Mouse (Mus musculus) lung, embryonic 14.5 days (tissue): ENCODE data around the gene Gm12184. TPM values are rescaled to one million over a fixed set of nuclear protein-coding genes. Genes with fewer than 3 reads are reported as not detected.

ENCODE experiments used
- ATAC-seq: fragments of 200-750 bp; cut with Nextera tagmentation; 2 replicates; pipeline ENCODE4 v1.8.0; 2017; ENCODE audit warnings: mild to moderate bottlenecking, moderate TSS enrichment, moderate library complexity; ENCODE audit not compliant: insufficient read depth
- DNase-seq: peaks from one replicate; pipeline ENCODE4 v3.0.0-alpha.2; 2015
- H3K27ac ChIP-seq: fragments of 300-500 bp; sonication (generic); 2 replicates; pipeline ENCODE4 v1.5.1; 2014; ENCODE audit warnings: low read depth, mild to moderate bottlenecking, moderate library complexity
- H3K27me3 ChIP-seq: fragments of 300-500 bp; sonication (generic); 2 replicates; pipeline ENCODE4 v1.6.1; 2014; ENCODE audit warnings: low read length, control low read depth; ENCODE audit not compliant: insufficient read depth
- H3K36me3 ChIP-seq: fragments of 300-500 bp; sonication (generic); 2 replicates; pipeline ENCODE4 v1.6.1; 2014; ENCODE audit warnings: control low read depth; ENCODE audit not compliant: insufficient read depth
- H3K4me1 ChIP-seq: fragments of 300-500 bp; sonication (generic); 2 replicates; pipeline ENCODE4 v1.6.1; 2014; ENCODE audit warnings: antibody characterized with exemption, control low read depth; ENCODE audit not compliant: insufficient read depth
- H3K4me2 ChIP-seq: fragments of 300-500 bp; sonication (generic); 2 replicates; pipeline ENCODE4 v1.6.1; 2014; ENCODE audit warnings: mild to moderate bottlenecking
- H3K4me3 ChIP-seq: fragments of 300-500 bp; sonication (generic); 2 replicates; pipeline ENCODE4 v1.5.1; 2014; ENCODE audit warnings: low read depth, low read length
- H3K9ac ChIP-seq: fragments of 300-500 bp; sonication (generic); 2 replicates; pipeline ENCODE4 v1.6.1; 2014
- H3K9me3 ChIP-seq: fragments of 300-500 bp; sonication (generic); 2 replicates; pipeline ENCODE4 v1.6.1; 2016; ENCODE audit warnings: low read depth, low read length, control low read depth
- CTCF ChIP-seq: IDR thresholded peaks from 2 replicates; pipeline ENCODE4 v1.5.1; 2016; ENCODE audit warnings: antibody characterized with exemption, low read depth
- WGBS: fragments of 180-500 bp; shearing (Covaris S2); extraction: QIAGEN DNeasy Blood & Tissue Kit; methylation state at CpG from one replicate; pipeline ENCODE4 v1.1.7; 2014; 5-methylcytosine and 5-hydroxymethylcytosine counted together
- polyA plus RNA-seq: library from polyadenylated mRNA; unstranded; fragments of >200 nt; fragmentation: Nextera tagmentation; extraction: Ambion mirVana; gene quantifications from 2 replicates; pipeline ENCODE4 v1.2.1, GENCODE M21; 2014

Gene Gm12184
- polyA plus RNA-seq, 1 experiment from 2014 or later, result 11.8 TPM

DNA sequence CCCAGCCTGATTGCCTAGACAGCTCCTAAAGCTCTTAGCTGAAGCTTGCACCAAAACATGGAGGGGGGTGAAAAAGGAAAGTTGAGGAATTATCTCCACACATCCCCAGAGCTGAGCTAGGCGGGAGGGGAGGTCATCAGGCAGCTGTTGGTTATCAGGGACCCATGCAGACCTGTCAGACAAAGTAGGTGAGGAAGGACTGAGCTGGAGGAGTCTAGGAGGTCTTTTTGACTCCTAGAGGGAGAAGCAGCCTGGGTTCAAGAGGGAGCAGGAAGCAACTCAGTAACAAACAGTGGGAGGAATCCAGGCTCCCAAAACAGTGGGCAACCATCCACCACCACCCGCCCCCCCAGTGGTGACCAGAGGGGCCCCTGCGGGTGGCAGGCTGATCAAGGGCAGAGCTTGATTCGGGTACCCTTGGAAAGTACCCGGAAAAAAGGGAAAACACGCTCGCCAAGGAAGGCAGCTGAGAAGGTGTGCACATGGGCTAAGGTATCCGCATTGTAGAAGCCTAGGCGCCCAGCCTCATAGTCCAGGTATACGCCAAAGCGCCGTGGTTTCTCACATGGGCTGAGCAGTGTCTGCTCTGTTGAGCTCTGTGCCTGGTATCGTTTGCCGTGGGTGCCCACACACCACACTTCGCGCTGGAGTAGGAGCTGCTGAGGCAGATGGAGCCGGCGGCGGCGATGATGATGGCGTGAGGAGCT lies 19.4 kb downstream of the Gm12184 start:
- TF ChIP-seq CTCF, result no peak
- WGBS, result 58% methylated on average over 21 of the region's 21 CpGs
- Histone ChIP-seq H3K9ac (no peak overlapping the region), H3K4me3 (no peak overlapping the region), H3K27ac (no peak overlapping the region), H3K36me3 (peaks cover 100% of the 10 kb centered on the region), H3K4me2 (no peak overlapping the region), H3K4me1 (0 out of 2 replicates have a peak, but pooled peaks cover 4% of the 10 kb centered on the region), H3K9me3 (no peaks in the 10 kb centered on the region), H3K27me3 (no peaks in the 10 kb centered on the region)
- ATAC-seq (peak; percentile 47), DNase-seq (peak; percentile 49)

DNA sequence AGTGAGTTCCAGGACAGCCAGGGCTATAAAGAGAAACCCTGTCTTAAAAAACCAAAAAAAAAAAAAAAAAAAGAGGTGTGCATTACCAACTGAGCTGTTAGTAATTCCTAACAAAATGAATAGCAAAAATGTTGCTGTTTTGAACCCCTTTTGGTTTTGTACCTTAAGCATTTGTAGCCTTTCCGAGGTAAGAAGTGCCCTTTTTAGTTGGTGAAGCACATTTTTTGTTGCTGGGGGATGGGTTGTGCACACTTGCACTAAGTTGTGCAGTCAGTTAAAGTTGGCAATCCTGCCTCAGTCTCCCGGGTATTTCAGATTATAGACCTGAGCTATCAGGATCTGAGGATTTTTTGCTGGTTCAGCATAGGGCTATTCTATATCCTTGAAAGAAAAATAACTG lies 21.5 kb downstream of the Gm12184 start:
- Histone ChIP-seq H3K9ac (no peak overlapping the region), H3K4me2 (no peak overlapping the region), H3K9me3 (no peaks in the 10 kb centered on the region), H3K4me3 (no peak overlapping the region), H3K27me3 (no peaks in the 10 kb centered on the region), H3K36me3 (peaks cover 89% of the 10 kb centered on the region), H3K4me1 (0 out of 2 replicates have a peak, but pooled peaks cover 5% of the 10 kb centered on the region), H3K27ac (no peak overlapping the region)
- ATAC-seq (no peak), DNase-seq (no peak)
- 83% methylated on average over 2 of the region's 2 CpGs for WGBS
- TF ChIP-seq CTCF, result no peak

GRCm38 (mm10) chr11:48803988-48804387 lies 22.5 kb downstream of the Gm12184 start:
- no peak for ATAC-seq
- Histone ChIP-seq H3K27me3 (no peaks in the 10 kb centered on the region), H3K27ac (no peak overlapping the region), H3K9ac (no peak overlapping the region), H3K4me2 (no peak overlapping the region), H3K4me1 (0 out of 2 replicates have a peak, but pooled peaks cover 5% of the 10 kb centered on the region), H3K4me3 (no peak overlapping the region), H3K9me3 (no peaks in the 10 kb centered on the region), H3K36me3 (peaks cover 80% of the 10 kb centered on the region)
- no peak for DNase-seq
- WGBS, result 97% methylated on average over 2 of the region's 2 CpGs
- TF ChIP-seq CTCF, result no peak

GRCm38 (mm10) chr11:48801831-48802772 lies 24.4 kb downstream of the Gm12184 start:
- H3K27ac ChIP-seq, result no peak overlapping the region

DNA sequence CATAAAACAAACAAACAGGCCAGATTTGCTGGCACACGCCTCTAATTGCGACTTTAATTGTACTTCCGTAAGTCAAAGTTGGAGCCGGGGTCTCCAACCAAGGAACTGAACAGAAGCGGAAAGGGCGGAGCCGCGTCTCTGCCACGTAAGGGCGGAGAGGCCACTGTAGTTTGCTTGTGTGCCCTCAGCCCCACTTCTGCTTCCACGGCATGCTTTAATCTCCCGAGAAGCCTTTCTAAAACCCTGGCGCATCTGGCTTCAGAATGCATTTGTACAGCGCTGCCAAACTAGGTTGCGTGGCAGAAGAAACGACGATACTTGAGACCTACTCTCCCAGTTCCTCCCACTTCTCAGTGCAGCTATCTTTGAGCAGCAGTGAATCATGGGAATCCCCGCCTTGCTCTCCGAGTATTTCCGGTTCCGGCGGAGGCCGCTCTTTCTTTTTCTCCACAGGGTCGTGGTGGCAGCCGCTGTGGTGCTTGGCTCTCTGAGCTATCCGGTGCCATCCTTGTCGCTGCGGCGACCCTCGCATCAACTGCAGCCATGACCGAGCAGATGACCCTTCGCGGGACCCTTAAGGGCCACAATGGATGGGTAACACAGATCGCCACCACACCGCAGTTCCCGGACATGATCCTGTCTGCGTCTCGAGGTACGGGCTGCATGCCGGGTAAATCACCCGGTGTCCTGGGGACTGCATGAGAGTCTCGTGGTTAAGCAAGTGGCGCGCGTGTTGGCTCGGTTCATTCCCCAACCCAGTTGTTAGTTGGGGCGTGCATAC lies 26.3 kb downstream of the Gm12184 start, which contains the start of gene Rack1:
Rack1 (plus strand) TSS at position 412 of the 781 bp plus-strand sequence.
- Histone ChIP-seq H3K27me3 (no peaks in the 10 kb centered on the region), H3K4me1 (0 out of 2 replicates have a peak, but pooled peaks cover 12% of the 10 kb centered on the region), H3K36me3 (peaks cover 41% of the 10 kb centered on the region), H3K9me3 (no peaks in the 10 kb centered on the region), H3K4me3 (peak within 1 kb of the TSS; percentile 91), H3K4me2 (peak within 1 kb of the TSS; percentile 89), H3K27ac (peak within 1 kb of the TSS; percentile 98), H3K9ac (peak within 1 kb of the TSS; percentile 97)
- WGBS, result under 1% methylated on average over 47 of the region's 47 CpGs
- ATAC-seq (peak; percentile 90), DNase-seq (peak; percentile 97)
- TF ChIP-seq CTCF, result no peak

More at GRCm38 (mm10) chr11:48801831-48802772, 24.4 kb downstream of the Gm12184 start:
- Histone ChIP-seq H3K9ac (peak overlapping the region; percentile 97), H3K27me3 (no peaks in the 10 kb centered on the region), H3K9me3 (no peaks in the 10 kb centered on the region), H3K36me3 (peaks cover 61% of the 10 kb centered on the region), H3K4me3 (peak overlapping the region; percentile 91), H3K4me1 (0 out of 2 replicates have a peak, but pooled peaks cover 12% of the 10 kb centered on the region), H3K4me2 (peak overlapping the region; percentile 89)
- DNase-seq, result no peak
- no peak for TF ChIP-seq CTCF
- 64% methylated on average over 17 of the region's 17 CpGs for WGBS
- no peak for ATAC-seq
